Mouse (Mus musculus): ENCODE results near the gene Lgals2.

- TF ChIP-seq CTCF (IDR thresholded peaks at IDR 0.05; ENCODE audit: low read depth) (no peak), EP300 (optimal IDR thresholded peaks at IDR 0.05) (no peak)
These were observed 8.5 kb upstream of the Lgals2 start for GRCm38 (mm10) chr15:78863852-78864253.
